Mouse (Mus musculus) neutrophil, adult 5-6 weeks (primary cell): ENCODE results near the gene 2610528J11Rik. TPM values are rescaled to one million over a fixed set of nuclear protein-coding genes. Genes with fewer than 3 reads are reported as not detected.

ENCODE experiments used
- total RNA-seq: library from RNA; stranded (forward); fragments of 200-1000 nt; gene quantifications from 2 replicates; pipeline ENCODE4 v1.2.3, GENCODE M21; 2017

The 2610528J11Rik gene
- total RNA-seq, 1 experiment from 2014 or later: not detected

Other genes with a start within 250 kb of the 2610528J11Rik start
- 0.23 and 0.49 TPM in 2 replicates for gene Ptprf, start 235.6 kb upstream of the 2610528J11Rik start, total RNA-seq
- gene Szt2, start 117.7 kb upstream of the 2610528J11Rik start, total RNA-seq: 15.8 and 17.5 TPM in 2 replicates
- 85.8 and 105 TPM in 2 replicates for gene Med8, start 117.7 kb upstream of the 2610528J11Rik start, total RNA-seq
- gene Elovl1, start 98.9 kb upstream of the 2610528J11Rik start, total RNA-seq: 59.4 and 60.7 TPM in 2 replicates
- gene Cdc20, start 89.6 kb upstream of the 2610528J11Rik start, total RNA-seq: 2.3 and 2.7 TPM in 2 replicates
- 1.7 and 2.0 TPM in 2 replicates for gene Mpl, start 69.5 kb upstream of the 2610528J11Rik start, total RNA-seq
- not detected in 2 replicates for gene Tie1, start 36.9 kb upstream of the 2610528J11Rik start, total RNA-seq
- gene Tmem125, start 17.0 kb downstream of the 2610528J11Rik start, total RNA-seq: 0.35 and 1.1 TPM in 2 replicates
- gene Cfap57, start 93.8 kb downstream of the 2610528J11Rik start, total RNA-seq: 0.35 and 0.37 TPM in 2 replicates
- 60.6 and 63.4 TPM in 2 replicates for gene Ebna1bp2, start 93.8 kb downstream of the 2610528J11Rik start, total RNA-seq
- 0.23 TPM in 1 of 2 replicates, not detected in the other for gene Olfr62, start 132.0 kb downstream of the 2610528J11Rik start, total RNA-seq
- gene Olfr1342, start 165.8 kb downstream of the 2610528J11Rik start, total RNA-seq: not detected in 2 replicates
- not detected in 2 replicates for gene Olfr1341, start 176.5 kb downstream of the 2610528J11Rik start, total RNA-seq
- gene Olfr1340, start 193.1 kb downstream of the 2610528J11Rik start, total RNA-seq: not detected in 2 replicates
- gene Olfr1339, start 205.2 kb downstream of the 2610528J11Rik start, total RNA-seq: not detected in 2 replicates
- gene Olfr1338, start 231.7 kb downstream of the 2610528J11Rik start, total RNA-seq: not detected in 2 replicates